14 mouse cellular contexts compared by ENCODE assay signal in genomic region chr13:99102089-99102681, GRCm38 (mm10).
"Had no signal": no experiment of that assay in that cellular context is flagged by ENCODE, and none has a peak within 500 bp of the region (broad histone marks: within the 10 kb centered on the region; RNA-seq: fewer than 3 reads in every experiment).

No protein-coding gene starts in this region.

- H3K4me3 ChIP-seq: limb, embryonic 13.5 days; liver, embryonic 15.5 days; neural tube, embryonic 12.5 days had no signal

- H3K4me1 ChIP-seq: limb, embryonic 13.5 days had no signal

- H3K9ac ChIP-seq: limb, embryonic 13.5 days; liver, embryonic 15.5 days; lung, embryonic 14.5 days; neural tube, embryonic 12.5 days had no signal

- H3K4me2 ChIP-seq: limb, embryonic 13.5 days; lung, embryonic 14.5 days; neural tube, embryonic 12.5 days had no signal

- H3K27me3 ChIP-seq: liver, embryonic 15.5 days; neural tube, embryonic 12.5 days had no signal

- DNase-seq: kidney, adult 11 months; kidney, adult 9 months; kidney, postnatal 36 days; left cerebral cortex, postnatal 4 days; lung, embryonic 14.5 days; midbrain, embryonic 14.5 days; thymus, adult 2 months; thymus, postnatal 36 days had no signal

- H3K9me3 ChIP-seq: limb, embryonic 13.5 days; liver, embryonic 15.5 days; neural tube, embryonic 12.5 days had no signal

- H3K27ac ChIP-seq: kidney, postnatal 0 days; limb, embryonic 13.5 days; liver, embryonic 15.5 days; macrophage; neural tube, embryonic 12.5 days; stomach, postnatal 0 days had no signal

- H3K36me3 ChIP-seq: limb, embryonic 13.5 days; liver, embryonic 15.5 days; neural tube, embryonic 12.5 days had no signal
